Mouse (Mus musculus): ENCODE data around the gene Kxd1.

Gene Kxd1

GRCm38 (mm10) chr8:70493692-70494415 lies 33.9 kb downstream of the Kxd1 start:
- no peak for DNase-seq (ENCODE audit: low read depth, low spot score)

GRCm38 (mm10) chr8:70492664-70493640 lies 34.8 kb downstream of the Kxd1 start, which contains the start of gene Crlf1:
Crlf1 (plus strand) TSS chr8:70493158.
- DNase-seq (ENCODE audit: low read depth, low spot score), result no peak

- DNase-seq (ENCODE audit: low read depth, low spot score), result peak; percentile 60
Observed at GRCm38 (mm10) chr8:70490880-70491495, 36.8 kb downstream of the Kxd1 start.

DNA sequence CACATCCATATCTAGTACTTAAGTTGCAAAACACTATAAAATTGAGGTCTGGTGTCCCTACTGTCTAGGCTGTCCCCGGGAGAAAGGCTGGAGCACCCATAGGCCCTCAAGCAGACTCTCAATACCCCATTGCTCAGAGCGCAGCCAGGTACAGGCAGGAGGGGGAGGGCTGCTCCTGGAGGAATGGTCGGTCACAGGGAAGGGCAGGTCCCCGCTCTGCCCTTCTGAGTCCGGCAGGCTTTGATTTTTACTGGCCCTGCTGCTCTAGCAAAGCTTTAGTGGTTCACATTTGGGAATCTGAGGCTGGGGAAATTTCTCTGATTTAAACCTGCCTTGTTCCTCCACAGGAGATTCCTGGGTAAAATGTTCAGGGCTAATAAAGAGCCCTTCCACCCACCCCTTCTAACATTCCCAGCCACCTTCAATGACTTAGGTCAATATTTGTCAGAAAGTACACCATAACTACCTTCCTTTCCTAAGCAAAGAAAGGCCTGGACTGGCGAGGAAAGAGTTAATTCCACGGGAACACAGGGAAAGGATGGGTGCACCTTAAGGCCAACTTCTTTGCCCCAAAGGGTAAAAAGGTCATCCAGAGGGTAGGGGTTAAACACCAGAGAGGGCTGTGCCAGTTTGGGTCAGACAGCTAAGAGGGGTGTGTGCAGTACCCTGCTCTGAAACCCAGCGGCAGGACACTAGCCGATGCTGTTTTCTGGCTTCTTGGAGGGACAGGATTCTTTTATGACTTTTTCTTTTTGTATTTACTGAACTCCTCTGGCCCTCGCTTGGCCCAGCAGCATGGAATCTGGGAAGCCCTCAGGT lies 37.5 kb downstream of the Kxd1 start:
- DNase-seq (ENCODE audit: low read depth, low spot score), result no peak

DNA sequence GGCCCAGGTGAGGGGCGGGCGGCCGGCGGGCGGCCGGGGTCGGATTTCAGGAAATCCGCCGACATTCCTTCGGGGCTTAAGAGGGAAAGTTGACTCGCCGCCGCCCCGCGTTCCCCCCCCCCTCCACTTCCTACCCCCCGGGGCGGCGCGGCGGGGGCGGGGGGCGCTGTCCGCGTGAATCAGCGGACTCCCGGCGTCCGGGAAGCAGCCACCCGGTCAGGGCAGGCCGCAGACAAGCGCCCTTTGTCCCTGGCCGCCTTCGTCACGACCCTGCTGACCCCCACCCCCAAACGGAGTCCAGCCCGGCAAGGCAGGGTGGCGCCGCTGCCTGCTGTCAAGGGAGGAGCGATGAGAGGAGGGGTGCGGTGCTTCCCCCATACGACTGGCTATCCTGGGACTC lies 38.2 kb downstream of the Kxd1 start:
- no peak for DNase-seq (ENCODE audit: low read depth, low spot score)

DNA sequence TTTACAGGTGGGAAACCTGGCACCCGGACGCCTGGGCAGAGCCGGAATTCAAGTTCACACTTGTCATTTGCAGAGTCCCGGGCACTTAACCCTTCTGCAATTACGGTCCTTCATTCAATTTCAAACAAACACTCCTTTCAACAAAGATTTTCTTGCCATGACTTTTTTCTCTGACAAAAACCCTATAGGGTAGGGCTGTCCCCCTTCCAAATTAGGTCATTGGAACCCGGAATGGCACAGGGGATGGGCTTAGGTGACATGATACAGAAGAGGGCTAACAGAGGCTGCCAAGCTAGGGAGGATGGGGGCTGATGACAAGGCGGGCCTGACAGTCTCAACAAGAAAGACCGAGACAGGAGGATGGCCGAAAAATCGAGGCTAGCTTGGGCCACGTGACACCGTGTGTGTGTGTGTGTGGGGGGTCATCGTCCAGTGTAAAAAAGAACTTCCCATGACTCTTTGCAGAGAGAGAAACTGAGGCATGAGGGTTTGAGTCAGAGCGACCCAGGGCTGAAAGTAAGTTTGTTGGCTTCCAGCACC lies 38.8 kb downstream of the Kxd1 start:
- no peak for DNase-seq (ENCODE audit: low read depth, low spot score)

DNA sequence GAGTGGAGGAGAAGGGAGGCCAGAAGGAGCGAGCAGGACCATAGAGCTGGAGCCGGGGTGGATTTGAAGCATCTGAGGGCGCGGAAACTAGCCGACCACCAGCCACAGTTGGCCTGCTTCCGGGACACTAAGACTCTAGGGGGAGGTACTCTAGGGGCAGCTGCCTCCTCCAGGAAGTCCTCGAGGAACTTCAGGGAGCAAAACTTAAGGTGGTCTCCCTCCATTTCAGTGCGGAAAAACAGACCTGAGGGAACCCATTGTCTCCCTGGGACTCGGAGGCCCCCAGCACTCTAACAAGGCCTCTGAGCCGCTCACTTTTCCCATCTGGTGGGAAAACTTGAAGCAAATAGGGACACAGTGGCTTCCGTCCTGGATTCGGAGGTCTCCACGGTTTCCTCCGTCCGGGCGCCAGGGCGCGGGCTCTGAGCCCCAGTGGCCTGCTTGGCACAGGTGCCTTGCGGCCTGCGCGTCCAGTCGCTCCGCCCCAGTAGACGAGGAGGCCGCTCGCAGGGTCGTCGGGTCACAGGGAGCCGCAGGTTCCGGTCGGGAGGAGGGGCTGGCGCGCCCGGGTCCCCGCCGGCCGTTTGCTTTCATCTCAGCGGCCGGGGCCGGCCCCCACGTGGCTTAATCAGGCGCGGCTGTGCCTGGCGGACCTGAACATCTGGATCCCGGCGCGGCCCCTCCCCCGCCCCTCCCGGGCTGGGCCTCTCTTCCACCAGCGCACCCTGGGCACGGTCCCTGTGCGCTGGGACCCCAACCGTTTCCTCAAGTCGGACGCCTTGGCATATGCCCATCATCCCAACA lies 39.6 kb downstream of the Kxd1 start:
- peak; percentile 50 for DNase-seq (ENCODE audit: low read depth, low spot score)

DNA sequence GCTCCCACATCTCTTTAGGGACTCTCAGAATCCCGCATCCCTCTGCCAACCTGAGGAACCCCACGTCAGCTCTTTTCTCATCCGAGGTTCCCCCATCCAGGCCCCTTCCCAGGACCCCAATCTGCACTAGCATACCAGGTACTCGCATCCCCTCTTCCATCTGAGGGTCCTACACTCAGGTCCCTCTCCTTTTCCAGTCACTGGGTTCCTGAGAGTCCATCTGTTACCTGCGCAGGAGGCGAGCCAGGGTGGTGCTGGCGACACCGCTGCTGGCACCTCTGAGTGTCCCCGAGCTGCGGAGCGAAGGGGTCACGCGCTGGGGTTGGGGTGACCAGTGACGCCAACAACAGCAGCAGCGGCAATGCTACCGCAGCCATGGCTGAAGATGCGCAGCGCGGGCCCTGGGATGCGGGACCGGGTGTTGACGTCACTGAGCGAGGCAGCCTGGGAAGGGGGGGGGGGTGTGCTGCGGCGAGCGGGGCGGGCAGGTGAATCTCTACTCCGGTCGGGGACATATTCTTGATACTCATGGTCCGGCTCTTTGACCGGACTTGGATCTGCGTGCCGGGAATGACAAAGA lies 40.7 kb downstream of the Kxd1 start, which contains the start of gene Tmem59l:
Gene Tmem59l (minus strand): TSS at position 418 of the 580 bp plus-strand sequence.
- no peak for DNase-seq (ENCODE audit: low read depth, low spot score)

GRCm38 (mm10) chr8:70486191-70486681 lies 41.5 kb downstream of the Kxd1 start:
- no peak for DNase-seq (ENCODE audit: low read depth, low spot score)

- DNase-seq (ENCODE audit: low read depth, low spot score), result no peak
Observed at GRCm38 (mm10) chr8:70482943-70483342, 44.8 kb downstream of the Kxd1 start.

DNA sequence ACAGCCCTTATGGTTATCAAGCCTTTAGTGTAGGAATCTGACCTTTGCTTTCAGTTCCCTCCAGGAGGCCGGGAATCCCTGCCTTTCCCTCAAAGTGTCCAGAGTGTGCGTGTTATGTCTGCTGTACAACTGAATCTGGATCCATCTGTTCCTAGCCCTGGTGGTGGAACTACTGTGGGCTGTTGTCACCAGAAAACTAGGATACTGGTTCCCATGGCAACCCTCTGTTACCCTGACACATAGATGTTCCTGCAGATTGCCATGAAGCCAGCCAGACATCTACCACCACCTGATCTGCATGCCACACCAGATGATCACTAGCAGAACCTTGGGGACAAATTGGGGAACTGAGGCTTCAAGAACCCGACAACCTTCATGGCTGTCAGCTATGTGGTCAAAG lies 45.8 kb downstream of the Kxd1 start:
- no peak for DNase-seq (ENCODE audit: low read depth, low spot score)

DNA sequence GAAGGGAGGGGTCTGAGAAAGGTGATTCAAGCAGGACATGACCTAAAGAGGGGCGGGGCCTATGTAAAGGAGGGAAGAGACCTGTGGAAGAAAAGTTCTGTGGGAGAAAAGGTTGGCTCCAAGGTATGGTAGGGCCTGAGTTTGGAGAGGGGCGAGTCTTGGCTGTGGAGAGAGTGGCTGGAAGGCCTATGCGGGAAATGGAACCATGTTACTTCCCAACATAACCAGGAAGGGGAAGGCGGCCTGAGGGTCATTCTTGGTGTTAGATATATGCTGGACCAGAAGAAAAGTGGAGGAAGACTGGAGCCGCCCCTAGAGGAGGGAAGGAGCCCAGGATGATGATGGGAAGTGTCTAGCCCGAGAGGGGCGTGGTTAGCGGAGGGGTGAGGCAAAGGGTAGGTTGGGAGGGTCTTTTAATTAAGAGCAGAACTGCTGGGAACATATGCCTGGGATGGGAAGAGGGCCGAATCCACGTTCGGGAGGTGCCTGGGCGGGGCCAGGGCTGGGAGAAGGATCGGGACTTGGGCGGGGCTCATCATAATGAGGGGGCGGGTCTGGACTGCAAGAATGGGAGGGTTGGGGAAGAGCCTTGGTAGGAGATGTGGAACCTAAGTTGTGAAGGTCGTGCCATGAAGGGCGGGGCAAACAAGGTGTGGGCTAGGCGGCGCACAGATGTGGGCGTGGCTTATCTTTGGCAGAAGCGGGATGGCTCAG lies 50.3 kb downstream of the Kxd1 start:
- DNase-seq (ENCODE audit: low read depth, low spot score), result peak; percentile 97

- peak; percentile 98 for DNase-seq (ENCODE audit: low read depth, low spot score)
Observed at GRCm38 (mm10) chr8:70476333-70477268, 51.2 kb downstream of the Kxd1 start, which contains the start of gene Klhl26. Klhl26 (minus strand) TSS chr8:70476968.

DNA sequence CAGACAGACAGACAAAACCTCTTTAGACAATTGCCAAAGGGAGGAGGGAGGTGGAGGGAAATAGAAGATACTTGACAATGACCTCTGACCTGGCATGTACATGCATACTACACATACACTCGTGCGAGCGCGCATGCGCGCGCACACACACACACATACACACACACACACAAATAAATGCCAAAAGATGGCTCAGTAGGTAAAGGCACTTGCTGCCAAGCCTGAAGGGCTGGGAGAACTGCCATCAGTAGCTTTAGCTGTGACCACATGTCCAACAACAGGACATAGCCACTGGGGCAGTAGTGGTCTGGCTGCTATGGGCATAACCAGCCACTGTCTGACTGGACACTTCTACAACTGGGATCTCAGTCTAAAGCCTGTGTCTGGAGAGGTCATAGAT lies 55.9 kb downstream of the Kxd1 start:
- no peak for DNase-seq (ENCODE audit: low read depth, low spot score)

DNA sequence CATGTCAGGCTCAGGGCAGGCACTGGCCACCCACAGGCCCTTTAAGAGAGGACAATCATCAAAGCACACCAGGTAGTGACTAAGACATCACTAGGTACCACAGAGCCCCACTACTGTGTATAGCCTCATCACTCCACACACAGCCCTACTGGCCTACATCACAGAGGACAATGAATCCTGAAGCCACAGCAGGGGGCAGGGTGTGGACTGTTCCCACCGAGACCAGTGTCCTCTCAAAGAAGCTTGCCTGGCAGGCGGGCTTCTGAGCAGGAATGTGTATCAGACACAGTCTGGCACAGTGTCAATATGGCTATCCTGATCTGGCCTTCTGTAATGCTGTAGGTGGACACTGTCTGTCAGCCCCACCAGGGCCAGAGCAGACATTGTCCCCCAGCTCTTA lies 57.8 kb downstream of the Kxd1 start:
- DNase-seq (ENCODE audit: low read depth, low spot score), result no peak

DNA sequence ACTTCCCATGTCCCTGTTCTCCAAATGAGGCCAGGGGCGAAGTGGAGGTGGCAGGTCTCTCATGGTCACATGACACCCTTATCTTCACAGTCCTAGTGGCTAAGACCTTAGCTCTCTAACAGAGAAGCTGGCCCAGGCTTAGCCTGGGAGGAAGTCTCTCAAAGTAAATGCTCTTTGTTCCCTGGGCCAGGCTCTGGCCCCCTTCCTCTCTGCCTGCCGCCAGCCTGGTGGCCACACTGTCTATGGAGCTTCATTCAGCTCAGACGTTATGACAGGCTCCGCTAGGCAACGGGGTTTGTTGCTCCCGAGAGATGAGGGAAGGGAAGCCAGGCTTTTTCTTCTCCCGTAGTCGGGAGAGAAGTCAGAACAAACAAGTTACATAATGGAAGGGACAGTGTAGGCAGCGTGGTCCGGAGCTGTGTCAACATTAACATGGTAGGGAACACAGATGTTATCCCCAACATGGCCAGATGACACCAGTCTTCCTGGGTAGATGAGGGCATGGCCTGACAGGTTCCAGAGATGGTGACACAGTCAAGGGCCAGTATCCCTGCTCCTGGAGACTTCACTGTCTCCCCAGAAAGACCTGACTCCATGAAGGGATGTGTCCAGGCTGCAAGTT lies 58.4 kb downstream of the Kxd1 start:
- no peak for DNase-seq (ENCODE audit: low read depth, low spot score)

- DNase-seq (ENCODE audit: low read depth, low spot score), result no peak
Observed at GRCm38 (mm10) chr8:70468733-70469132, 59.0 kb downstream of the Kxd1 start.
